Mouse (Mus musculus): Measurements from ENCODE around the gene Dusp5.

DNA sequence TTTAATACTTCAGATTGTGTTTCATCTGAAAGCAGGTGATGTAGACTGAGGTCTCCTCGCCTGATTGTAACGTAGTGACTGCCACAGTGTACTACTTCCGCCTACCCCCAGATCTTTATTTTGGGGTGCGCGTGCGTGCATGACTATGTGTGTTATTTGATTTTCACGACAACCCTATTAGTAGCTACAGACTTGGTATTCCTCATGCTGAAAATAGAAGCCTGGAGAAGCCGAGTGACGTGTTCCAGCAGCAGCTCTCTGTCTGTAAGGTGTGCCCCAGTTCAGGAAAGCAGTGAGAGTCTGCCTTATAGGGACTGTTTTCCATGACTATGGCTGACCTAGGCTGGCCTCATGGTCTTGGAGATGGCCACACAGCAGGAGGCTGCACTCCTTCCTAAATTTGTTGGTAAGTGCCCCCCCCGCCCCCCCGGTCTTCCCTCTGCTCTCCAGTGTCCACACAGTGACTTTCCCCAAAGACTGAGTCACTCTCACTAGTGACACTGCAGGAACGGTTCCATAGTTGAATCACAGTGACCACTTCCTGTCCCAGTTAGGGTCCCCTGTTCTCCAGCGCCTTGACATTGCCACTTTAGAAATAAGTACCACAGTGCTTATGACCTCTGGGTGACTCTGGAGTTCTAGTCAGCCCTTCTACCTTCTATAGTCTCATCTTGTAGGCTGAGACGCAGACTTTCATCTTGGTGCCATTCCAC lies 36.8 kb downstream of the Dusp5 start:
- TF ChIP-seq CTCF (IDR thresholded peaks at IDR 0.05; ENCODE audit: low read depth) (no peak), EP300 (IDR thresholded peaks at IDR 0.05; ENCODE audit: low read depth) (no peak)
